Mouse (Mus musculus) liver, embryonic 14.5 days (tissue): Measurements from ENCODE around the gene Rbfox1.

Experiments used
- CTCF ChIP-seq: IDR thresholded peaks from 2 replicates; pipeline ENCODE4 v1.5.1; 2016; ENCODE audit warnings: antibody characterized with exemption, low read depth, control low read depth
- EP300 ChIP-seq: IDR thresholded peaks from 2 replicates; pipeline ENCODE4 v1.6.1; 2016; ENCODE audit warnings: antibody characterized with exemption, low read depth

DNA sequence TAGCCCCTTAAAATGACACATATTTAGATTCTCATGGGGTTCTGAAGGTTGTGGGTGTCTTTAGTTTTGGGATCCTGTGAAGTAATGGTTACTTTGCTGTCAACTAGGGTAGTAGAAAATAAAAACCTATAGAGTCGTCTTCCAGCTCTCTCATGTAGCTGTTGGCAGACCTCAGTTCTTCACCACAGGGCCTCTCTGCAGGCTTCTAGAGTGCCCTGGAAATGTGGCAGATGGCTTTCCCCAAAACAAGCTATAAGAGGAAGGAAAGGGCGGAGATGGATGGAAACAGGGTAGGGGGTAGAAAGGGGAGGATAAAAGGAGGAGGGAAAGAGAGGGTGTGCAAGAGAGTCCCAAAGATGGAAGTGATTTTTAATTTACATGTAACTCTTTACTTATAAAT lies 539.6 kb downstream of the Rbfox1 start:
- TF ChIP-seq CTCF, result no peak
- TF ChIP-seq EP300, result no peak
